Mouse (Mus musculus) embryonic facial prominence, embryonic 14.5 days (tissue): ENCODE measurements at regions not wholly inside any gene's neighbourhood (a gene's known extent, or its start where the extent isn't known, plus 50 kb on each side); places are given as distances from the start of the nearest gene placed in this dataset.

Experiments used
- ATAC-seq: fragments of 200-750 bp; cut with Nextera tagmentation; 2 replicates; pipeline ENCODE4 v1.8.0; 2017; ENCODE audit warnings: low read depth, moderate number of reproducible peaks, moderate TSS enrichment
- DNase-seq: peaks from one replicate; pipeline ENCODE4 v3.0.0-alpha.2; 2015; ENCODE audit warnings: low spot score
- H3K27ac ChIP-seq: fragments of 300-500 bp; sonication (generic); replicated peaks from 2 replicates; pipeline ENCODE4 v1.5.1; 2014; ENCODE audit warnings: low read depth, mild to moderate bottlenecking, low read length, moderate library complexity
- H3K27me3 ChIP-seq: fragments of 300-500 bp; sonication (generic); replicated peaks from 2 replicates; pipeline ENCODE4 v1.6.1; 2014; ENCODE audit warnings: low read length; ENCODE audit not compliant: control insufficient read depth, insufficient read depth
- H3K36me3 ChIP-seq: fragments of 300-500 bp; sonication (generic); 2 replicates; pipeline ENCODE4 v1.6.1; 2014; ENCODE audit warnings: low read length, mixed read lengths; ENCODE audit not compliant: control insufficient read depth, insufficient read depth
- H3K4me1 ChIP-seq: fragments of 300-500 bp; sonication (generic); 2 replicates; pipeline ENCODE4 v1.6.1; 2014; ENCODE audit warnings: antibody characterized with exemption, low read length; ENCODE audit not compliant: control insufficient read depth, insufficient read depth
- H3K4me2 ChIP-seq: fragments of 300-500 bp; sonication (generic); 2 replicates; pipeline ENCODE4 v1.6.1; 2014; ENCODE audit warnings: low read depth, mild to moderate bottlenecking, low read length, moderate library complexity, mixed read lengths
- H3K4me3 ChIP-seq: fragments of 300-500 bp; sonication (generic); 2 replicates; pipeline ENCODE4 v1.5.1; 2014; ENCODE audit warnings: low read depth, mild to moderate bottlenecking, low read length
- H3K9ac ChIP-seq: fragments of 300-500 bp; sonication (generic); 2 replicates; pipeline ENCODE4 v1.6.1; 2014; ENCODE audit warnings: low read depth, mild to moderate bottlenecking, low read length, moderate library complexity, mixed read lengths
- H3K9me3 ChIP-seq: fragments of 300-500 bp; sonication (generic); 2 replicates; pipeline ENCODE4 v1.6.1; 2016; ENCODE audit warnings: low read length; ENCODE audit not compliant: control insufficient read depth
- WGBS: fragments of 180-500 bp; shearing (Covaris S2); extraction: QIAGEN DNeasy Blood & Tissue Kit; methylation state at CpG from one replicate; pipeline ENCODE4 v1.1.7; 2014; 5-methylcytosine and 5-hydroxymethylcytosine counted together

DNA sequence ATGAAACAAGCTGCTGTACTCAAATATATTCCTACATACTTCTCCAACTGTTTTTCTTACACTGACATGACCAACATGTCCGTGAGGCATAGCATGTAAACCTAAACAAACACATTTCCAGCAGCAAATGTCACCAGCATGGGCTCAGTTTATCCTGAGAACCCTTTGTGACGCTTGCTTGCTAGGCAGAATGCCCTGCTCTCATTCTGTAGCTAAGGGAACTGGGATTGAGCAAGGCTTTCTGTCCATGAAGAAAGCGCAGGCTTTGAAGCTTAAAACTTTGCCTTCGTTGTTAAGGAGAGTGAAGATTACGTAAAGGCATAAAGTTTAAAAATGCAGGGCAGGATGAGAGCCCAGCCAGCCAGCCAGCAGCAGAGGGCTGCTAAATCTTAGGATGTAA is 85.6 kb upstream of the Epha4 start:
- Histone ChIP-seq H3K27me3 (no peaks in the 10 kb centered on the region), H3K4me3 (no peak overlapping the region), H3K4me1 (no peaks in the 10 kb centered on the region), H3K9ac (no peak overlapping the region), H3K27ac (no peak overlapping the region), H3K9me3 (no peaks in the 10 kb centered on the region), H3K36me3 (no peaks in the 10 kb centered on the region), H3K4me2 (no peak overlapping the region)
- 69% methylated on average over 5 of the region's 5 CpGs for WGBS
- no peak for DNase-seq
- no peak for ATAC-seq

DNA sequence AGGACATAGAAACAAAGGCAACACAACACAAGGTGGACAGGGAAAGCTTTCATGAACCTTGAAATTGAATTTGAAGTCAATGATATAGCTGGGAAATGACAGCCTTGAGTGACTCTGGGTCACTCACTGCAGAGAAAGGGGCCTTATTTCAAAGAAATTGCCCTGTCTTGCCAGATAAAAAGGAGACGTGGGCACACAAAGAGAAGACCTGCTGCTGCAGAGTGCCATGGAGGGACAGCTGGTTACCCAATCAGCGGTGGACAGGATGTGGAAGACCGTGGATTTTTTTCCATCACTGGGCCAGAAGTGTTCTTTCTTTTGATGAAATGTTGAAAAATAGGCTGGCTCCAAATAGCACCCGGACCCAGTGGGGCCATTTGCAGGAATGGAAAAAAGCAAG is 77.8 kb upstream of the Epha4 start:
- Histone ChIP-seq H3K4me3 (no peak overlapping the region), H3K9me3 (no peaks in the 10 kb centered on the region), H3K27me3 (no peaks in the 10 kb centered on the region), H3K27ac (no peak overlapping the region), H3K36me3 (no peaks in the 10 kb centered on the region), H3K9ac (no peak overlapping the region), H3K4me2 (no peak overlapping the region), H3K4me1 (no peaks in the 10 kb centered on the region)
- no peak for ATAC-seq
- 84% methylated on average over 4 of the region's 4 CpGs for WGBS
- DNase-seq, result no peak

DNA sequence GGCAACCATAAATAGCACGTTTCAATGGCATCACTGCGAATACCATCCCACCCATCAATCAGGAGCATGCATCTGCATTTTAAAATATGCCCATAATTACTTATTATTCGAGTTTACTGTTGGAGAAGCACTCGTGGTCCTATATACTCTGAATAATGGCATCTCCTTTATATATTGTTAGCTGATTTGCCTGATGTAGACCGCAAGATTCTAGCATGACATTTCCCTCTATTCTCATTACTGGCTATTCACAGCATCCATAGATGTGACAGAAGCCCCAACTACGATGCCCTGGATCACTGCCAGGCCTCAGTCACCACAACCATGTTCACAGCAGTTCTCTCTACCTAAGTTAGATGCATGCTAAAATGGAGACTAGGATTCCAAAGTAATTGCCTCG is 77.4 kb upstream of the Epha4 start:
- WGBS, result 89% methylated on average over 7 of the region's 7 CpGs
- no peak for ATAC-seq
- no peaks in the 10 kb centered on the region for H3K9me3 ChIP-seq
- no peaks in the 10 kb centered on the region for H3K27me3 ChIP-seq
- no peaks in the 10 kb centered on the region for H3K36me3 ChIP-seq
- no peak for DNase-seq
- H3K4me3 ChIP-seq, result no peak overlapping the region
- H3K27ac ChIP-seq, result no peak overlapping the region
- no peaks in the 10 kb centered on the region for H3K4me1 ChIP-seq
- no peak overlapping the region for H3K9ac ChIP-seq
- H3K4me2 ChIP-seq, result no peak overlapping the region

DNA sequence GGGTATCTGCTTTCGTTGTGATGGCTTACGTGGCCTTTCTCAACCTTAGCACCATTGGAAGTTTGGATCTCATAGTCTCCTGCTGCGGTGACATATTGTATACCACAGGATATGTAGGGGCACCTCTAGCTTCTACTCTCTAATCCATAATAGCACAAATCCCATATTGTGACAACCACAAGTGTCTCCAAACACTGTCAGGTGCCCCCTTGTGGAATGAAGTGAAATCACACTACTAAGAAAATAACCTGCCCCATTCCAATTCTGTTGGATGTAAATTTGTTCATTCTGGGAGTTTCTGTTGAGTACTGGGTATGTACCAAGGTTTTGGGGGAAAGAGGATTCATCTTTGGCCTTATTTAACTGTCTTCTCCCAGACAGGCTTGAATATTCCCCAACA is 74.5 kb upstream of the Epha4 start:
- Histone ChIP-seq H3K4me2 (no peak overlapping the region), H3K27me3 (no peaks in the 10 kb centered on the region), H3K9me3 (no peaks in the 10 kb centered on the region), H3K27ac (no peak overlapping the region), H3K9ac (no peak overlapping the region), H3K36me3 (no peaks in the 10 kb centered on the region), H3K4me3 (no peak overlapping the region), H3K4me1 (no peaks in the 10 kb centered on the region)
- ATAC-seq (no peak), DNase-seq (no peak)
- 89% methylated on average over 3 of the region's 3 CpGs for WGBS

DNA sequence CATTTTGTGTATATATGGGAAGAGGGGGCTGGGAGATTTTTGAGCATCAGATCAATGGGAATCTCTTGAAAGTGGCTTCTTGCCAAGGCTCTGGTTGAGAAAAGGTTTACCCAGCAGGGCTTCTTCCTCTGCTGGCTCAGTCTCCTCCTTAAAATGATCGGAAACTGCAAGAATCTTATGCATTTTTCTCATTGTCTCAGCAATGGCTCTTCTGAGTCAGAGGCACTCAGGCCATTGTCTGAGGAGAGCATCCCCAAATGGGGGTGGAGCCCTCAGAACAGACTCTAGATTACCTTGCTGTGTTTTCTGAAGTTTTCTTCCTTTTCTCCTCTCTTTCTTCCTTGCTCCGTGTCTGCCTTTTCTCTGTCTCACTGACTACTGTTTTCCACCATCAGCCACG is 70.6 kb upstream of the Epha4 start:
- no peak overlapping the region for H3K4me3 ChIP-seq
- no peak overlapping the region for H3K27ac ChIP-seq
- no peak for ATAC-seq
- H3K9me3 ChIP-seq, result no peaks in the 10 kb centered on the region
- H3K27me3 ChIP-seq, result no peaks in the 10 kb centered on the region
- H3K4me1 ChIP-seq, result no peaks in the 10 kb centered on the region
- DNase-seq, result no peak
- no peaks in the 10 kb centered on the region for H3K36me3 ChIP-seq
- WGBS, result 50% methylated on average over 3 of the region's 3 CpGs
- no peak overlapping the region for H3K4me2 ChIP-seq
- H3K9ac ChIP-seq, result no peak overlapping the region

DNA sequence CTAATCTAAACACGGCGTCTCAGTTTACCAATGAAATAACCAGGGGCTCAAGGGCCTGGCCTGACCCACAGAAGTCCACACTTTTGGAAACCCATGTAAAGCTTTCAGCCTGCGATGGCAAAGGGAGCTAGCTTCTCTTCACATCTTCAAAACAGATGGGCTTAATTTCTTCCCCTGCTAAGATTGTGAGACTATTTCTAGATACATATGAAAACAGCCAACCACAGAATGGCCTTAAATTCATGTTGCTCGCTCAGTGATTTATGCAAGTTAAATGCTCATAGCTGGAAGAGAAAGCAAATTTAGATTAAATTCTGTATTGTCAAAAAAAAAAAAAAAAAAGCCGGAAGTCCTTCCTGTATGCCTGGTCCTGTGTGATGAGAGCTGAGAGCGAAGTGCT is 53.2 kb upstream of the Epha4 start:
- DNase-seq (peak; percentile 12), ATAC-seq (no peak)
- no peak overlapping the region for H3K4me2 ChIP-seq
- WGBS, result 72% methylated on average over 6 of the region's 6 CpGs
- H3K9ac ChIP-seq, result no peak overlapping the region
- H3K9me3 ChIP-seq, result no peaks in the 10 kb centered on the region
- no peak overlapping the region for H3K27ac ChIP-seq
- no peaks in the 10 kb centered on the region for H3K36me3 ChIP-seq
- H3K4me3 ChIP-seq, result no peak overlapping the region
- no peaks in the 10 kb centered on the region for H3K4me1 ChIP-seq
- H3K27me3 ChIP-seq, result no peaks in the 10 kb centered on the region

DNA sequence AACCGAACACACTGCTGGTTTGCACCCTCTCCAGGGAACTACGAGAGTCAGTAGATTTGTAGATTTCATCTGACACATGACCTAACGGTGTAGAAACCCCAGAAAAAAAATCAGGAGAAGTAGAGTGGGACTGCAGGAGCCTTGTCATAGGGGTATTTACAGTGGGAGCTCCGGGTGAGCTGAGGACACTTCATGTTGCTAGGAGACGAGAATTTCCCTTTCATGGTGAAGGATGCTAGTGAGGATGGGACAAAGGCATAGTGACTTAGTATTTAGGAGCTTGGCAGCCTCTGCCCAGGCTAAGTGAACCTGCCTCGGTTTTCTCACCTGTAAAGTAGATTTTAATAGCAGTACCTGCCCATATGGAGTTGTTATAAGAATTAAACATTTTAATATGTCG is 52.8 kb upstream of the Epha4 start:
- WGBS, result 71% methylated on average over 7 of the region's 7 CpGs

More for the DNA sequence above, 52.8 kb upstream of the Epha4 start:
- Histone ChIP-seq H3K27ac (no peak overlapping the region), H3K36me3 (no peaks in the 10 kb centered on the region), H3K9ac (no peak overlapping the region), H3K9me3 (no peaks in the 10 kb centered on the region), H3K4me3 (no peak overlapping the region), H3K27me3 (no peaks in the 10 kb centered on the region), H3K4me2 (no peak overlapping the region), H3K4me1 (no peaks in the 10 kb centered on the region)
- ATAC-seq, result no peak
- no peak for DNase-seq
